Mouse (Mus musculus) ovary, postnatal 36 days (tissue): ENCODE measurements around the gene Metap1.
A peak's percentile ranks its signal among the peaks of the same experiment; 100 is the strongest.

ENCODE experiments used
- DNase-seq: peaks from one replicate; pipeline ENCODE4 v3.0.0; 2022; ENCODE audit warnings: low spot score, mixed read lengths

Gene Metap1

DNA sequence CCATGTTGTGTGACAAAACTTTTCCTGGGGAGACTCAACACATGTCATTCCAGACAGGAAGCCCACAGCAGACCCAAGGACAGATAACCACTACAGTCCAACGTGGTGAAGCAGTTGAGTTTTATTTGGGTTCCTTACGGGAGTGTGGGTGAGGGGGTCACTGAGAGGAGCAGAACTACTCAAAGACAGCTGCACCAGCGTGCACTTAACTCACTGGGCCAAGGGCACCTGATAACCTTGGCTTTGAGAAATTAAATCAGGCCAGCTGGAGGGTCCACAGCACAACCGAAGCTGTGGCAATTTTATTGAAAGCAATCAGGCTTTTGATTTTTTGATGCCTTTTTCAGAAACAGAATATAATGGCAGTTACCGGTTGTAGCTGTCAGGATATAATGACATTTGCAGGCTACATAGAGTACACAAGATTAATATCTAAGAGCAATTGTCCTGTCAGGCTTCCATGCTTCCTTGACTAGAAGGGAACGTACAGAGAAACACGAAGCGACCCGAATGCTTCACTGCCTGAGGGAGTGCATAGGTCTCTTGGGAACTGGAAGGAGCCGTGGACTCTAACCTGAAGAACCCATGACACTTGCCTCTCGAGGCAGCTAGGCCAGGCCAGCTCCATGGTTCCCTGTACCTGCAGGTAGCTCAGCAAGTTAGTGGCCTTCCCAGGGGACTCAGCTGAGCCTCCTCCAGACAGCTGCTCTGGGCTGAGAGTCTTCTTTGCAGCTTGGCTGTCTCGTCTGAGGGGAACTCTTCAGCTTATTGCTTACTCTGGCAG, 41.0 kb downstream of the Metap1 start:
- no peak for DNase-seq

DNA sequence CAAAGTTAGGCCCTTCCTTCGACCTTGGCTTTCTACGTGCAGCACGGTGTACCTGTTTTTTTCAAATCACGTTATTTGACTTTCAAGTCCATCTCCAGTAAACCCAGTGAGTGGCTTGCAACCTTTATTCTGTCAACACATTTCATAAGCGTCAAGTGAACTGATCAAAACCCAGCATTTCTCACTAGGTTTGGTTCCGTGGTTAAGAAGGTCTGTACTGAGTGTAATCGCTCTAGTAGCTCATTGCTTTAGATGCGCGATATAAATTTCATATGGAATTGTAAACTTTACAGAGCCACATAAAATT, 45.9 kb downstream of the Metap1 start:
- DNase-seq, result no peak

DNA sequence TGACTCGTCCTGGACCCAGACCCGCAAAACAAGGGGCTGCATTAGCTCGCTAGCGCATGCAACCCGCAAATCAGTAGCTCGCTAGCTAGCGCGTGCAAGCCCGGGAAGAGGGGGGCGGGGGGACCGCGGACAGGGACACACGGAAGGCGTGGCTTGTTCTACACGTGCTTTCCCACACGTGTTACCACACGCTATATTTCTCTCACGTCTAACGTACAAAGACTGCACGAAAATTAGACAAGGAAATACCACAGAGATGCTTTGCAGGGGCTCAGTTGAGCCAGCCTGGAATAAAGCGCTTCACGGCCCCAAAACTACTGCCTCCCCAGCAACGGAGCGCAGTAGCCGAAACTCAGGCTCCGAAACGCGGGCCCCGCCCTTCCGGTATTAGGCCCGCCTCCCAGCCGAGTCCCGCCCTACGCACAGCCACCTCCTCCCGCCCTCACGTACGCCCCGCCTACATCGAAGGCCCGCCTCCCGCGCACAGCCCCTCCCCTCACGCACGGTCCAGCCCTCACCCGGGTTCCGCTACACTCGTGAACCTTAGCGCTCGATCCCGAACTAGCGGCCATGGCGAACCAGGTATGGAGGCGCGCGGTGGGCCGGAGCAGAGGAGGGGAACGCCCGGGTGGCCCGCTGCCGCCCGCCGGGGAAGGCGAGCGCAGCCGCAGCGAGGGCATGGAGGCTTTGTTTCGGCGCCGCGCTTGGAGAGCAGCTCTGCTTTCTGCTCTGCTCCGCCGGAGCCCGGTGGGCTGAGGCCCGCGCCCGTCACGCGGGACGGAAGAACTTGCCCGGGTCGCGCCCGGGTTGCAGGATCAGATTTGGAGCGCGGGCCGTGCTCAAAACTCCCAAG, 46.5 kb downstream of the Metap1 start, which contains the start of gene Adh5:
Gene Adh5 (plus strand): TSS at position 482 of the 853 bp plus-strand sequence.
- peak; percentile 92 for DNase-seq

DNA sequence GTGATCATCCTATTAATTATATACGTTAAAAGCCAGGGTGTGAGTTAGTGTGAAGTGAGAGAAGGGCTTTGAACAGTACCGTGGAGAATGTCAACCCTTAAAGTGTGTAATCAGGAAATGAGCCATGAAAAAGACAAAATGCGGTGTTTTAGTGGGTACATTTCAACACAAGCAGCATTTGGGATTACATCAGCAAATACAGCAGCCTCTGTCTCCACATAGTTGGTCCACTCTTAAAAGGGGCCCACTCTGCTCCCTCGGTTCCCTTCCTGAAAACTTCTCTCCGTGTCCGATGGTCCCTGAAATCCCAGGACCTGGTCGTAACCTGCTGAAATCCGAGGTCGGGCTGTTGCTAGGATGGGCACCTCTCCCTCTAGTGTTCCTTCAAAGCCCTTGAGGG, 47.1 kb downstream of the Metap1 start:
- DNase-seq, result no peak

DNA sequence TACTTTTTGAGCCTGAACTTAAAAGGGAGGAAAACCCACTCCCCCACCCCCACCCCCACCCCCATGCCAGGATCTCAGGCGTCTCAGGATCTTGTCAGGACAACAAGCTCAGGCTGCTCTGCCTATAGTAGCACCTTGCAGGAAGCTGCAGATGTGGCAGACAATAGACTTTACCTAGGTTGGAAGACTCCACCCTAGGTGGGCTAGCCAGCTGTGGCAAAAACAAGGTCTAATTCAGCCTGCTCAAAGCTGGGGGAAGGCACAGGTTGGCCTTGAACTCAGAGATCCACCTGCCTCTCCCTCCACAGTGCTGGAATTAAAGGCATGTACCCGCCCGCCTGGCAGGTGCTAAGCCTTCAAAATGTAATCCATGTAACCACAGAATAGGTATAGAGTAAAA, 50.6 kb downstream of the Metap1 start:
- DNase-seq, result no peak

DNA sequence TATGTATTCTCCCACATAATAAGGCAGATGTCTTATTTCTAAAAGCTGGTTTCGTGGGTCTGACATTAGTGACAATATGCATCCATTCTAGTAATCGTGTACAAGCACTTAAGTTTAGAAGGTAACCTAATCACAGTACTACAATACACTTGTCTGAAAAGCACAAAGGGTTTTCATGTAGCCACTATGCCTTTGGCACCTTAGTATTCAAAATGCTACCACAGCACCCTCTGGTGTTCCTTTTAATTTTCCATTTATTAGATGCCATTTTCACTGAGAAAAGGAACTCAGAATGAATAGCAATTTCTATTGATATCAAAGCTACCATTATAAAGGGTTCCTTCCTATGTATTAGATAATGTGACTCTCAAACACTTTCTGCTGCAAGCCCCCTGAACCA, 57.5 kb downstream of the Metap1 start:
- no peak for DNase-seq

DNA sequence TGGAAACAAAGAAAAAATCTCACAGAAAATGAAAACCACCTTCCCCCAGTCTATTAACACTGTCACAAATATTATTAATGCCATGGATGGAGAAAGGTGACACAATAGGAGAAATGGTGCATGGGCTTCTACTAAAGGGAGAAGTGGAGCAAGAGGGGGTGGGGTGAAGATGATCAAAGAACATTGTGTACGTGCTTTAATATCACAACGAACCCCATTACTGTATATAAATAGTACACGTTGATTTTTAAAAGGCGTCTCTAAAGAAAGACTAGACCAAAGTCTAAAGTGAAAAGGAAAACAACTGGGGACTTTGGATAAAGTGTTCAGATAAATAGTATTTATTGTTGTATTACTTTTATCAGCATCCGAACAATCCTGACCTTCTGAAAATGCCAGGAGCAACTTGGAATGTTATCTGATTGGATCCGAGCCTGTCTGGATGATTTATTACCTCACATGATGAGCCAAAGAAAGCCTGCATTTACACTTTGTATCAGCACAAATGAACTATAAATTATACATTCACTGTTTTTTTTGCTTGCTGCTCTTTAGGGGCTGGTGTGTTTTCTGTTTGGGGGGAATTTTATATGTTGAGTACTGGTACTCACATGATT, 58.8 kb downstream of the Metap1 start:
- no peak for DNase-seq

DNA sequence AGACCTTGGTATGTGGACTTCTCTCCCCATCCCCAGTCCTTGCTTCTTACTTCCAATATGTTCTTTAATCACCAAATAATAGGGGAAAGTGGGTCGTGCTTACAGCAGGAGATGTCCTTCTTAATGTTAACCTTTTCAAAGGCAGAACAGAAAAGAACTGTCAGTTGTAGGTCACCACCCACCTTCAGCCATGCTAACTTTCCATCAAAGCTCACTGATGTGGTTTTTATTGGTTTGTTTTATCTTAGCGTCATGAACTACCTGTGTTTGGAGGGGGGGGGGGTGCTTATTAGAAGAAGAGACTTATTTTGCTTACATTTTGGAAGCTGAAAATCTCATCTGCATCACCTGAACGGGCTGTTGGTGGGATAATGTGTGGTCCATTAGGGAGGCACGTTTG, 65.1 kb downstream of the Metap1 start:
- no peak for DNase-seq

DNA sequence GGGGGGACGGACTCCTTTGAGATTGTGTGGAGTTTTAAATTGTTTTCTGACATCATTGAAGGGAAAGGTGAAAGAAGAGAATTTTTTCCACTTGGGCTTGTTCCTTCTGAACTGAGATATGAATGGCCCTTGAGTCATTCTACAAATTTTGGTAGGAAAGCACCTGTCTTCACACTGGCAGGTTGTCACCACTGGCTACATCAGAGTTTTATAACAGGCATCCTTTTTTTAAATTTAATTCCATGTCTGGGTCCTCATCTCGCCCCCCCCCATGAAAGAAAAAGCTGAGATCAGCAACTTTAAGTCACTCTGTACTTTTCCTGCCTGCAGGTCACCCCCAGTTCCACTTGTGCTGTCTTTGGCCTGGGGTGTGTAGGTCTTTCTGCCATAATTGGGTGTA, 65.7 kb downstream of the Metap1 start:
- no peak for DNase-seq

DNA sequence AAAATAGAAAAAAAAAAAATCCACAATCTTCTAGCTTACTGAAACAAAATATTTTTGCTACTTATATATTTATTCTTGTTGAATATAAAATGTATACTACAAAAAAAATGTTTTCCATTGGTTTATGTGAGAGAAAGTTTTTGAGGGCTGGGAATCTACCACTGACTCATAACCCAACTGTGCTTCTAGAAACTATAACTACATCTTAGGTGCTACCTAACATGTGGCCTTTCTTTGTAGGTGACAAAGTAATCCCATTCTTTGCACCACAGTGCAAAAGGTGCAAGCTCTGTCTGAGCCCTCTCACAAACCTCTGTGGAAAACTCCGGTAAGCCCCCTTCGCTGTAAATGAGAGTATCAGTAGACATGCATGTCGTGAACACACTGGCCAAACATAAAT, 68.9 kb downstream of the Metap1 start:
- no peak for DNase-seq

DNA sequence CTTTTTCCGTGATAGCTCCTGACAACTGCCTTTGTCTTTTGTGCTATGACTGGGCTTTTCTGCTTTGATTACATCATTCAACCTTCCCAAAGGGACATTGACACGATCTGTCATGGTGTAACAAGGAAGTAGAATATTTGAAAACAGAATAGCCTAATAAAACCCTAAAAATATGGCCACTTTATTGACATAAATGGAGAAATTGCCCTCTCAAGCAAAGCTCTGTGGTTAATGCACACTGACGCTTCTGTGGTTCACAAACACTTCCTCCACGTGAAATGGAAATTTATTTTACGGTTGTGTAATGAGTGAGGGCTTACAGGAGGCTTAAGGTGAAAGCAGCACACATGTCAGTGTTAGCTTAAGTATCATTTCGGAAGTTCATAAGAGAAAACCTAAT, 69.9 kb downstream of the Metap1 start:
- DNase-seq, result no peak

DNA sequence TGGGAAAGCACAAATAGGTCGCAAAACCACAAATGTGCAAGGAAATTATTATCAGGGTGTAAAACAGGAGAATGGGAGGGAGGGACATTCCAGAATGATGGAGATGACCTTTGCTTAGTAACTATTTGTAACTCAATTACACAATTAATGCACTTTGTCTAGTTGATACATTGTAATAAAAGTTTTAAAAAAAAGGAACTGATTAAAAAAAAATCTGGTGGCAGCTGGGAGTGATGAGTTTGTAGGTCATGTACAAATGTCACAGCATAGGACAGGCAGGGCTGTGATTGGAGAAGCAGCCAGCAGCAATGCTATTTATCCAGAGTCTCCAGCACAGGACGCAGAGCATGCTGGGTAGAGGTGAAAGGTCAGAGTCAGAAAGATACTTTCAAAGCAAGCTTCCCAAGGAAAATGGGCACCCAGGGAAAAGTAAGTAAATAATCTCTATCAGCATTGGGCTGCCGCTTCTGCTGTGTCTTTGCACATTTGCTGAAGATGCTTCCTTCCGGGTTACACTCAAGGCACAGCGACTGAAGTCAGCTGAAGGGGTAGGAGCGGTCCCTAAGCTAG, 74.1 kb downstream of the Metap1 start, which contains the start of gene Adh4:
Gene Adh4 (plus strand): TSS at position 346 of the 570 bp plus-strand sequence.
- no peak for DNase-seq

DNA sequence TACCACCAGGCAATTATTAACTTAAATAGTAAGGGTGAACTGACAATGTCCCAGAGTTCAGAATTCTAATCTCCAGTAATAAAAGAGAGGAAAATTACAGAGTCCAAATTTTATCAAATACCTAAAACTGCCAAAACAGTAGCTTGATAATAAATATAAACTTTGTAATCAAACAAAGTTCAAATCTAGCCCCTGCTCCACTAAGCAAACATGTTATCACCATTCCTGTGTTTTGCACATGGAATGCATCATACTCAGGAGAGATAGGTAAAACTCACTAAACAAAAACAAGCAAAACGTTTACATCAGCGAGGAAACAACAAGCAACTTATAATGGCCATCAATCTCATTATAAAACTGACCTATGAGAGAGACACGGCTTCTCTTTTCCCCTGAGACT, 79.1 kb downstream of the Metap1 start:
- DNase-seq, result no peak

DNA sequence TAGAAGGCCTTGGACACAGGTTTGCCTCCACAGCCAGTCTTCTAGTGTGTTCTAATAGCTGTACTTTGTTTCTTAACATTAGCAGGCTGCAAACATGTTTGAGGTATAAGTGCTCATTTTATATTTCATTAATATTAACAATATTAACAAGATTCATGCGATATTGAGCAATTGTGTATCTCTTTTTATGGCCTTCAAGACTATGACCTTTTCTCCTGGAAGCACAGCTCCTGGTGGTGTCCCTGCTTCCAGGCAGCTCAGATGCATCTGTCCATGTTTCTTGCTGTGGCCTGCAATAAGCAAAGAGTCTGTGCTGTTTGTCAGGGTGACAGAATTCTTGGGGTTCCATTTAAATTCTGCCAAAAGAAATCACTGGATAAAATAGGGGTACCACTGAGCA, 79.7 kb downstream of the Metap1 start:
- DNase-seq, result no peak
